Mouse (Mus musculus): ENCODE data around the gene Tmem217.
A peak's percentile ranks its signal among the peaks of the same experiment; 100 is the strongest.

Gene Tmem217

DNA sequence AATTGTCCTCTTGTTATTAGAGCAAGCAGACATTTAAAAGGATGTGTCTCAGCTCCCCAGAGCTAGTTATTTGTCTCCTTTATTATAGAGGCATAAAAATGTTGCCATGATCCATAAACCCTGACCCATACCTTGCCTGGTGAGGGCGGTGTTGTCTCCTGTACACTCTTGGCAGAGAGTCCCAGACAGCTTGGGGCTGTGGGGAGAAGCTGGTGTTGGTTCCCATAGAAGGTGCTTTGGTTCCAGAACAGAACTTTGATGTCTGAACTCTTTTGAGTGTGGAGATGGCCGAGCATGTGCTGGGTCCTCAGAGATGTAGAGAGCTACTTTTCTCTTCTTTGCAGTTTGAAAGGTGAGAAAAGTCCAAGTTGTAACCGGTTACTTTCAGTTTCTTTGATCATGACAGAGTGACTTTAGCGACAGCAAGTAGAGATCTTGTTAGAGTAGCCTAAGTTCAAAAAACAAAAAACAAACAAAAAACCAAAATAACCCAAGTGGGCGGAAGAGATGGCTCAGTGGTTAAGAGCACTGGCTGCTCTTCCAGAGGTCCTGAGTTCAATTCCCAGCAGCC lies at the start of gene Tmem217:
Gene Tmem217, minus strand, starts transcription at position 224 of the 571 bp plus-strand sequence.
- no peak for DNase-seq (ENCODE audit: low read depth)

DNA sequence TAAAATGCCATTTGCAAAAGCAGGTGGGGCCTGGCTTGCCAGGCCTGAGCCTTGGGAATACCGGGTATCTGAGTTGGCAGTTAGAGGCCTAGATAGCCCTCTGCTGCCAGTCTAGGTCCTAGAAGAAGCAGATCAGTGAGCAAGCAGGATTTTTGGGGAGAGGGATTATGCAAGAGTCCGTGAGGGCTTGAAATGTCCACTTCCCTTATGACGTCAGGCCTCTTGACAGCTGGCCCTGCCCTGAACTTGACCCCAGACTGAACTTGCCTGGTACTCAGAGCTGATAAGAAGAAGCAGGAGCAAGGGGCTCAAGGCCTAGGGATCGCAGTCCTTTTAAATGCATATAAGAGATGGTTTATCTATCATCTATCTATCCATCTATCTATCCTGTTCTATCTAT lies 49.2 kb upstream of the Tmem217 start:
- DNase-seq (ENCODE audit: low read depth), result no peak

DNA sequence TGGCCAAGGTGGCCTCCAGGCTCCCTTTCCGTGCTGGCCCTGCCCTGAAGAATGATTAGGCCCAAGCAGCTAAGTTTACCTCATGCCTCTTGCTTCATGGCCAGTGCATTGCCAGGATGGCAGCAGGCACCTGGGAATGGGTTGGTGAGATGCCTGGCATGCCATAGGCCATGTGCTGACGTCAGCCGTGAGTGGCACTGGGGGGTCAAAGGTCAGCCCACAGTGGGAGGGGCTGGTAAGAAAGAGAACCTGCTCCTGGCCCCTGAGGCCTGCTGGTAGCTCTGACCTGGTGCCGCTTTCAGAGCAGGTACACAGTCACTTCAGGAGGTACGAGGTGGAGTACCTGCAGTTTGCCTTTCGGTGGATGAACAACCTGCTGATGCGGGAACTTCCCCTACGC lies 47.4 kb upstream of the Tmem217 start:
- DNase-seq (ENCODE audit: low read depth), result no peak

DNA sequence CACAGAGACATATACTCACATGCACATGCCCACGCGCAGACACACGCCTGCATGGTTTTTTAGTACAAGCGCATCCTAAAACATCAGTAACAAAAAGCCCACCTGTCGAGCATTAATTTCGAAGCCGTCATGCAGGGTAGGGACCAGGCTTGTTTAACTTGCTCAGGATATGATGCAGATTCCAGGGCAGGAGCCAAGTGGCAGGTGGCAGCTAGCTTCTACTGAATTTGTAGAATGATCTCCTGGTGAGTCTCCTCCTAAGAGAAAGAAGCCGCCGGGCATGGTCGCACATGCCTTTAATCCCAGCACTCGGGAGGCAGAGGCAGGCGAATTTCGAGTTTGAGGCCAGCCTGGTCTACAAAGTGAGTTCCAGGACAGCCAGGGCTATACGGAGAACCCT lies 46.9 kb upstream of the Tmem217 start:
- DNase-seq (ENCODE audit: low read depth), result no peak

DNA sequence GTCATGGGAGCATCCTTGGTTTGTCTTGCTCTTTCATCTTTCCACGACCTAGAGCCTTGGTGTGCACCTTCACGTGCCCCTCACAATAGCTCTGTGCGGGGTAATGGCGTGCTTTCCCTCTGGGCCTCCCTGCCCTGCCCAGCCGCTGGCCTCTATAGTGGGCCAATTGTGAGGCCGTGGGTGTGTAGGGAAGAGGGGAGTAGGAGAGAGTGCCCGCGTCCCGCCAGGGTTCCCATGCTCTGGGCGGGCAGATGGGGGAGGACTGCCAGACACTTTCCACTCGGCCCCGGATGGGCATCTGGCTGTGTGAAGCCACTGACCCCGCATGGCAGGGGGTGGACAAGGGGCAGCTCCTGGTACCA lies 44.6 kb upstream of the Tmem217 start:
- no peak for DNase-seq (ENCODE audit: low read depth)

DNA sequence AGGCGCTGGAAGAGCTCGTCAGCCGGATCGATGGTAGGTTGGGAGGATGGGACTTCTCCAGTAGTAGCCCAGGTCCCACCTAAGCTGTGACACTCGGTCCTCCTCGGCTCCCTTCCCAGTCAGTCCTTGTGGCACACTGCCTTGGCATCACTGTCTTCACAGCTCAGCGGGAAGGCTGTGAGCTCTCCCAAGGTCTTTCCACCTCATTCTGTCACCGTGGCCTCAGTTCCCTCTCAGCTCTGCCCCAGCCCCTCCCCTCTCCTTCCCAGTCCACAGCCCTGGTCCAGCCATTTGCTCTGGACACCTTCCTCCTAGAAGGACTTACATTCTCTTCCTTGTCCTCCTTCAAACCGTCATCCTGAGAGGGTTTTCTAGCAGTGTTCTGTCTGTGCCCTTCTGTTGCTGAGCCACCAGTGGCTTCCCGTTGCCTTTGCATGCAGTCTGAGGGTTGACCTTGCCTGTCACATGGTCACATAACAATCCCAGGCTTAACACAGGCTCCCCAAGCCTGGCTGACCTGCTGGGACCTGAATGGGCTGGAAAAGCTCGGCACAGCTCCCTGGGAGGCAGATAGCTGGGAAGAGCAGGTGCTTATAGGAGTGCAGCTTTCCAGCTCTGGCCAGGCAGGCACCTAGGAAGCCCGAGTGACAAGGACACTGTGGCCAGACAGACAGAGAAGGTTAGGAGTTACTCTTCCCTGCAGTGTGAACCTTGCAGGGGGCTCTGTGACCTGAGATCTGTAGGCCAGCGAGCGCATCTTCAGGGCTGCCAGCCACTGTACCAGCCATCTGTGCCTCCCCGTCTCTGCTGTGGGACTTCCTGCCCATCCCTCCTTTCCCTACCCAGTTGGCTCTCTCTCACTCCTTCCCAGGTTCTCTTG lies 43.9 kb upstream of the Tmem217 start:
- no peak for DNase-seq (ENCODE audit: low read depth)

DNA sequence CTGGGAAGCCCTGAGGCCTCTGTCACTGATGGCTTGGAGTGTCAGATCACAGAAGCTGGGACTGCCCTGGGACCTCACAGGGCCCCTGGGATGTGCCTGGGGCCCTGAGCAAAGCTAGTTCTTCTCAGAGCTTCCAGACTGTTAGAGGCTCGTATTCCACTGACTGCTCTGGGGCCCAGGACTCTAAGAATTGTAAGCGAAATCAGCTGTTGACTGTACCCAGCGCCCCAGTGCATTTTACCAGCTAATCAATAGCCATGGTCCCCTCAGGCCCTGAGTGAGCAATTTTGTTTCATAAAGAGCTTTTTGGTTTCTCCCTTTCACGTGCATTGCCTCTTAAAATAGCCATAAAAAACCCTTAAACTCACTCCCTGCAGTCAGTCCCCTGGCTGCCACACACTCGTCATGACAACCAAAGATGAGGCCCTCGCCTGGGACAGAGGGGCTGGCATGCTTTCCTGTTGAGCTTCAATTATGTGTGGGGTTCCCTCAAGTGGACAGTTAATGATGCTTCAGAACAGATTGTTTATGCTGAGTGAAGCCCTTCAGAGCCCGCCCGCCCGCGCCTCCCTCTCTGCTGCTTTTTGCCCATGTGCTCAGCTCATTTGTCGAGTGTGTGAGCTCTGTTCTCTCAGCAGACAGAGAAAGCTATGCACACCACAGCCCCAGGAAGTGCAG lies 37.2 kb upstream of the Tmem217 start:
- no peak for DNase-seq (ENCODE audit: low read depth)

DNA sequence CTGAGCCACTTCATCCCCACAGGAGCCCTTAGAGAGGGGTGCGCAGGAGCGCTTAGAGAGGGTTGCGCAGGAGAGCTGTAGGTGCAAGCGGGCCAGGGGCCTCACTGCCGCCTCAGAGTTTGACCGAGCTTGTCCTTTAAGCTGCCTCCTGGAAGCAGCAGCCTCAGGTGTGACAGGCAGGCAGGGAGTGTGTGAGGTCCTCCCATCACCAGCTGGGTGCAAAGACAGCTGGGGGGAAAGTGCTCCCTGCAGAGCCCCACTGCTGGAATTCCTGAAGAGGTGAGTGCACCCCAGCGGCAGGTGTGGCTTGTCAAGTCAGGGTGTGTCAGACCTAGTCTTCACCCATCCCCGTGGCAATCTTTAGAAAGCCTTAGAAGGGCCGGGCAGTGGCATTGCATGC lies 34.7 kb upstream of the Tmem217 start:
- DNase-seq (ENCODE audit: low read depth), result no peak

DNA sequence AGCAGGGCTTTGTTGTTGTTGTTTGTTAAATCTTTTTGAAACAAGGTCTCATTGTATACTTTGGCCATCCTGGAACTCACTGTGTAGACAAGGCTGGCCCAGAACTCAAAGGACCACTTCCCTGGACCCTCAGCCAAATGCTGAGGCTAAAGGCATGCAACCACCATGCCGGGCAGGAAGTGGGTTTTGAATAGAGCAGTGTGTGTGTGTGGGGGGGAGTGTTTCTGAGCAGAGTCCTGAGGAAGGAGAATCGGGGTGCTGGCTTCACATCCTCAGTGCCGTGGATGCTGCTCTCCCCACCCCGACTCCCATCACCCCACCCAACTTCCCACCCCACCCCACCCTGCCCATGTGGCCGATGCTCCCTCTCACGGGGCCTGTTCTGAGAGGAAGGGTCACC lies 33.3 kb upstream of the Tmem217 start:
- no peak for DNase-seq (ENCODE audit: low read depth)

DNA sequence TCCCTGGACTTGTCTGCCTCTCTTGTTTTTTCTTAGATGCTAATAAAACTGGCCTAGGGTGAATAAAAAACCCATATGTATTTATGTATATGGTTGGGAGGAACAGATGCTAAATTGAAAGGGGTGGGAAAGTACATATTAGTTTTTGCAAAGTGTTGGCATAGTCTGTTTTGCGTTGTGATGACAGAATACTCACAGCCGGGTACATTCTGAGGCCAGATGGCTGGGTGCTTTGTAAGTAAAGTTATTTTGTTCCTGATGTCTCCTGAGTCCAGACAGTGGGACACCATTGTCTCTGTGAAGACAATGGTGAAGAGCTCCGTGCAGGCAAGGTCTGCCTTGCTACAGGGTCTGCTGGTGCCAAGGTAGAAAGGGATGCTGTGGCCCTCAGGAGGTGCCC lies 32.6 kb upstream of the Tmem217 start:
- DNase-seq (ENCODE audit: low read depth), result no peak

DNA sequence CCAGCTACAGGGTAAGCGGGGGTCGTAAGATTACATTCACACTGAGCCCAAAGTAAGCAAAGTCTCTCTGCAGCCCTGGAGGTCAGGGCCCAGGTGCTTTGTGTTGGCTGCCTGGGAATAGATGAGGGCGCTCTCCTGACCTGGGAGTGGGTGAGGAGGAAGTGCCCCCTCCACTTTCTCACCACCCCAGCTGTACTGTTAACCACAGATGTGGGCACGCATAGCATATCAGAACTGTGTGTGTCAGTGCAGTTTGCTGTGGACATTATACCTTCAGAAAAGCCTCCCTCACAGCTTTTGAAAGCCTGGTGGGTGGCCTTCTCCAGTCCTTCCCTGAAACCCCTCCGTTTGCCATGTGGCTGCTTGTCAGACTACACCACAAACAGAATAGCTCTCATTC lies 32.1 kb upstream of the Tmem217 start:
- no peak for DNase-seq (ENCODE audit: low read depth)

DNA sequence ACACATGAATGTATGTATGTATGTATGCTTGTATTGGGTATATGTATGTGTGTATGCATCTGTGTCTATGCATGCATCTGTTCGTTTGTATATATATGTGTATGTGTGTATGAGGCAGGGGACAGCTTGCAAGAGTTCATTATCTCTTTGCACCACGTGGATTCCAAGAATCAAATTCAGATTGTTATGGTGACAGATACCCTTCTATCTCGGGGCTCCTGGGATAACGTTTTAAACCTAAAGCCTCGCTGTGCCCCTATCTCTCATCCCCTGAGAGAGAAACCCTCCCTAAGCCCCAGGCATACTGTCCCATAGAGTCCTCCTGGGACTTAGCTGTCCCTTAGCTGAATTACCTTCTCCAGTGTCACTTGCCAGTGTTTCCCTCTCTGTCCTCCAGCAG lies 31.4 kb upstream of the Tmem217 start:
- DNase-seq (ENCODE audit: low read depth), result no peak

DNA sequence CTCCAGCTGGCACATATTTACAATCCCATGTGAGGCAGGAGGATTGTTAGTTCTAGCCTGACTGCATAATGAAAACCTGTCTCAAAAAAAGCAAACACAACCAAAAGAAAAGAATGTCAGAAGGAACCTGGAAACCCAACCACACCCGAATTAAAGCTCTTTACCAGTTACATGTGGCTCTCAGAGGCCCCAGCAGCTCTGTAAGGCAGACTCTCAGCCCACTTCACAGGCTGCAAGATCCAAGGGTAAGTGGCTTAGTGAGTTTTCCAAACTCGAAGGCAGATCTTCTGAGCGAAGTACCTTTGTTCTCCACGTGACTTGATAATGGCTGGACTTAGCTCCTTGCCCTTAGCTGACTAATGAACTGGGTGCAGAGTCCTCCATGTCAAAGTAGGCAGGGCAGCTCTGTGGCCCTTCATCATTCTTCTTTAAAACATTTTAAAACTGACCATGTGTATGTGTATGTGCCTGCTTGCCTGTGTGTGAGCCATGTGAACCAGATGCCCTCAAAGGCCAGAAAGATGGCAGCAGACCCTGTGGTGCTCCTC lies 27.5 kb upstream of the Tmem217 start:
- DNase-seq (ENCODE audit: low read depth), result no peak

DNA sequence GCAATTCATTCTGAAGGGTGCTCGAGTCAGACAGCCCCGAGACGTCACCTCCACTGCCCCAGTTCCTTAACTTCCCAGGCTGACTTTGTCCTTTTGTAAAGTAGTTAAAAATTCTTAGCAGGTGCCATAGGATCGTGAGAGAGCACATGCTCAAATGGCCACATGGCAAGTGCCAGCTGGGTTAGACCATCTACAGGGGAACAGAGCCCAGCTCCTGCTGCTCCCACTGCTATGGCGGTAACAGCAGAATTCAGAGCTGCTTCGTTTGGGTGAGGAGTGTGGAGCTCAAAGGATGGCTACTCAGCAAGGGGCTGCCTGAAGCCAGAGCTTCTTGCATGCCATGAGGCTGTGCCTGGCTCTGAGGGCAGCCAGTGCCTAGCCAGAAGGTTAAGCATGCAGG lies 17.6 kb upstream of the Tmem217 start:
- no peak for DNase-seq (ENCODE audit: low read depth)

DNA sequence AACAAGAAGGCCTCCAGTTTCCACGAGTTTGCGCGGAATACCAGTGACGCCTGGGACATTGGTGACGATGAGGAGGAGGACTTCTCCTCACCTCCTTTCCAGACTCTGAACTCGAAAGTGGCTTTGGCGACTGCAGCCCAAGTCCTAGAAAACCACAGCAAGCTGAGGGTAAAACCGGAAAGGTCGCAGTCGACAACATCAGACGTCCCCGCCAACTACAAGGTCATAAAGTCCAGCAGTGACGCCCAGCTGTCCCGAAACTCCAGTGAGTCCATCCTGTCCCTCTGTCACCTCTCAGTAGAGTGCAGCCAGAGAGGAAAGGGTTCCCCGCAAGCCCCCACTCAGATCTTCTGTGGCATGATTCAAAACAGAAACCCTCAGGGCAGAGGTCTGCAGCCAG lies 16.2 kb upstream of the Tmem217 start:
- no peak for DNase-seq (ENCODE audit: low read depth)

DNA sequence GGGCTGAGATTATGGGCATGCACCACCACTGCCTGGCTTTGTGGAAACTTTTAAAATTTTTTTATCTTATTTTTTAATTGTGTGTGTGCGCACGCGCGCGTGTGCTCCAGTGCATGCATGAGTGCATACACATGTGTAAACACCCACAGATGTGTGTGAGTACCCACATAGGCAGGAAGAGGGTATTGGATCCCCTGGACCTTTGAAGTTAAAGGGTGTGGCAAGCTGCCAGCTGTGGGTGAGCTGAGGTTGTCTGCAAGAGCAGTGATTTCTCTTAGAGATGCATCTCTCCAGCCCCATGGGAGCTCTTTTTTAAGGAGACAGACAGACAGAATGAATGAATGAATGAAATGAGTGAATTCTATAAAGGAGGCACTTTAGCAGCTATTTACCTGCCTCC lies 13.3 kb upstream of the Tmem217 start:
- no peak for DNase-seq (ENCODE audit: low read depth)

DNA sequence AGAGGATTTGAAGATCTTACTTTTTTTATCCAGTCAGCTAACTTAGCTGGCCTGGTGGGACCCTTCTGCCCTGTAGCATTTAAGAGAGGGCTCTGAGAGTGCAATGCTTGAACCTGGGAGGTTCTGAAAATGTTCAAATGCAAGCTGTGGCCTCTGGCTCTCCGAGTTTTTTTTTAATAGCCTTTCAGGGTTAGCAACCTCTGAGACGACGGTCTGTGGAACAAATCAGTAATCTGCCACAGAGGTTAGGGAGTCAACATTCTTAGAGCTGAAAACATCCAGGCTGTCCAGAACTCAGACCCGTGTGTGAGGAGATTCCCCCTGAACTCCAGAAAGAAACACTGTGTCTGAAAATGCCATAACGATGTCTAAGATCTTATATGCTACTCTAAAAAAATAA lies 6.3 kb upstream of the Tmem217 start:
- DNase-seq (ENCODE audit: low read depth), result no peak

DNA sequence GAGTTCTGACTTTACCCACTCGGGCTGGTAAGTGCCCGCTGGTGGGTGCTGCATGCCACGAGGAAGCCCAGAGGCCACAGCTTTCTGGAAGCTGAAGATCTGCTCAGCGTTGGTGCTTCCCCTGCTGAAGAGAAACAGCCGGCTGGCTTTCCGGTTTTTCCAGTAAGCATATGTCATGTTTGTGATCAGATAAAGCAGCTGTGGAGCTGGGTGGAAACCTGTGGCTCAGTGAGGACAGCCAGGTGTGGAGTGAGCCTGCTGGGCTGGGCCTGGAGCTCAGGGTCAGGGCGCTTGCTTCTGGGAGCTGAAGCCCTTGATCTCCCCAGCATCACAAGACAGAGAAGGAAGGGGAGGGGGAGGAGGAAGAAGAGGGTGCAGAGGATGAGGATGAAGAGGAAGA lies 4.7 kb upstream of the Tmem217 start:
- no peak for DNase-seq (ENCODE audit: low read depth)

DNA sequence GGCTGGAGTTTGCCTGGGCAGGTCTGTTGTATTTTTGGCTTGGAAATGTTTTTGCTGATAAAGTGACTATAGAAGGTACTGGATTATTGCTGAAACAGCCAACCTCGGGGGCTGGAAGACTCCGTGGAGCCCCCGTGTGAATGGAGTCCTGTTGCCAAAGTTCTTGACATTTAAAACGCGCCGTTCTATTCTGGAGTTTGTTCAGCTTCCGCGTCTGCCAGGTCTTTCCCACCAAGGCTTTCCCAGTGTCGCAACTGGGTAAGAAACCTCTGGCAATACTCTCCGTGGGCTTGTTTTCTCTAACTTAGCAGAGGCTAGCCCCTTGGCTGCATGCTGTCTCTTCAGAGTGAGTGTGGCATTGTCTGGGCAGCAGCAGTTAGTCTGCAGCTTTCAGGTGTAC lies 4.3 kb upstream of the Tmem217 start:
- no peak for DNase-seq (ENCODE audit: low read depth)

DNA sequence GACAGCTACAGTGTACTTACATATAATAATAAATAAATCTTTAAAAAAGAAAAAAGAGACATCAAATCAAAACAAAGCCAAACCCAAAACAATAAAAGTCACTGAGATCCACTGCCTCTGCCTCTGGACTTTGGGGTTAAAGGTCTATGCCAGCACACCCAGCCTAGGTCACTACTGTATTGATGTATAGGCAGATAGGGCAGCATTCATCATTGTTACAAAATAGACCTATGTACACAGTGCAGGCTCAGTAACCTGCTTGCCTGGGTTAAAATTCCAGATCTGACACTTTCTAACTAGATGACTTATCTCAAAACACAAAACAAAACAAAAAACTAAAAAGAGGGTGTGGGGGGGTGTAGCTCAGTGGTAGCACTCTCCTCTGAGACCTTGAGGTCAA lies 2.0 kb upstream of the Tmem217 start:
- DNase-seq (ENCODE audit: low read depth), result no peak

DNA sequence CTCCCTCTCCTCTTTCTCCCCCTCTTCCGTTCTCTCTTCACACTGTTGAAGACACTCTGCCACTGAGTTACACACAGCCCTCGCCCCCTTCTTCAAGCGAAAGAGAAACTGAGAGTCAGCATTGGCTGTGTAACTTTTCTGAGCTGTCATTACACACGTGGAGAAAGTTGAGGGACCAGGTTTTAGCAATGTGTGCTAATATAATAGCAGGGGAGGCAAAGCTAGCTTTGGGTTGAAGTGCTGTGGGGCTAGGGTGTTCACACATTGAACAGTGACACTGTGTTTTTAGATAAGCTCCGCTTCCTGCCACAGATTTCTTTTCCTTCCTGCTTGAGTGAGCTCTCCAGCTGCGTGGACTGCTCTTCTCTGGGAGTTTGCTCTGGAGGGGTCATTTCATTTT lies 1.2 kb downstream of the Tmem217 start:
- no peak for DNase-seq (ENCODE audit: low read depth)

DNA sequence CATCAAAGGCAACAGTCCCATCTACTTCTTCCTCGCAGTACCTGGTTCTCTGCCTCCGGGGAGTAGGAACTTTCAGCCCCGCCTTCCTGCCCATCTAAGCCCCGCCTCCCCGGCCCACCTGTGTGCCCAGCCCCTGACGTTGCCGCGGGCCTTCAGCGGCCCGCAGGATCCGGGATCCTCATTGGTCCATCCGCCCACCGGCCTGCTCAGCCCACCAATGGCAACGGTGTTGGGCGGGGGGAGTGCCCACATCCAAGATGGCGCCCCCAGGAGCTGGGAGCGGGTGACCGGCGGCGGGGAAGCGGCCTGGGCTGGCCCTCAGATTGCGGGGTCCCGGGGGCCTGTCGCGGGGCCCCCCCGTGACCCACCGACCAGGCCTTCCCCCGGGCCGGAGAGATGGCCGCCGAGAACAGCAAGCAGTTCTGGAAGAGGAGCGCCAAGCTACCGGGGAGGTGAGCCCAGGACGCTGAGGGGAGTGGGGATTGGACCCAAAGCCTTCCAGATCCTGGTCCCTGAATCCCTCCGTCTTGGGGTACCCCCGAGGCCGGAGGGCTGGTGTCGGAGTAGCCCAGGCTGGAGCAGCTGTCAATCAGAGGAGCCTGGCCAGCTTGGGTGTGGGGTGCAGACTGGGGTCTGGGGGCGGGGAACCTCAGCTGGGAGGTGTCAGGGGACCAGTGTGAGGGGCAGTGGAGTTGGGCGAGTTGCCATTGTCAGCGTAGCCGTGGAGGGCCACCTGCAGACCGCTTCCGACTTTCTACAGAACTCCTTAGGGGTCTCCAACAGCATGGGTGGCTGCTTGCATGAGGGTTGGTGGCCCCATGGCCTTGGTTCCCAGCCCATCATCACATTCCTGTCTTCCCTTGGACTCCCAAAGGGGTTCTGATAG lies 2.4 kb downstream of the Tmem217 start, which contains the start of the genes Gm17657 and Tbc1d22b:
Gene Gm17657, minus strand, starts transcription at position 96 of the 886 bp plus-strand sequence.
Gene Tbc1d22b, plus strand, starts transcription at position 243 of the 886 bp plus-strand sequence.
- peak; percentile 81 for DNase-seq (ENCODE audit: low read depth)
